Mouse (Mus musculus) MEL (cell line): ENCODE measurements at regions not wholly inside any gene's neighbourhood (a gene's known extent, or its start where the extent isn't known, plus 50 kb on each side); places are given as distances from the start of the nearest gene placed in this dataset.

Experiments
- CTCF ChIP-seq, 3 experiments: IDR thresholded peaks in 2 of 3; conservative IDR thresholded peaks in 1 of 3; 2 replicates each; pipeline ENCODE4 v1.5.1; 2011 to 2012; ENCODE audit warnings: low read length in 3 of 3, low read depth in 2 of 3, mild to moderate bottlenecking in 2 of 3, improper control_type of control experiment in 1 of 3, inconsistent platforms in 1 of 3, mixed read lengths in 1 of 3, moderate library complexity in 1 of 3; ENCODE audit not compliant: control insufficient read depth in 1 of 3, insufficient read depth in 1 of 3, poor library complexity in 1 of 3, severe bottlenecking in 1 of 3
- E2F4 ChIP-seq: IDR thresholded peaks from 2 replicates; pipeline ENCODE4 v1.6.1; 2011; ENCODE audit warnings: low read depth, low read length, improper control_type of control experiment, borderline replicate concordance
- EP300 ChIP-seq, 2 experiments: IDR thresholded peaks; 2 replicates each; pipeline ENCODE4 v1.6.1; 2011; ENCODE audit warnings: improper control_type of control experiment in 2 of 2, low read length in 2 of 2, low read depth in 1 of 2, mild to moderate bottlenecking in 1 of 2
- GATA1 ChIP-seq: IDR thresholded peaks from 2 replicates; pipeline ENCODE4 v1.6.1; 2011; ENCODE audit warnings: low read depth, low read length, improper control_type of control experiment
- MAZ ChIP-seq: IDR thresholded peaks from 2 replicates; pipeline ENCODE4 v1.6.1; 2012; ENCODE audit warnings: low read depth, mild to moderate bottlenecking, inconsistent platforms, low read length, improper control_type of control experiment
- POLR2A ChIP-seq, 2 experiments: IDR thresholded peaks; 2 replicates each; pipeline ENCODE4 v1.6.1; 2011 to 2012; ENCODE audit warnings: low read length in 2 of 2, mild to moderate bottlenecking in 2 of 2, control low read depth in 1 of 2, improper control_type of control experiment in 1 of 2, low read depth in 1 of 2, moderate library complexity in 1 of 2; ENCODE audit not compliant: control insufficient read depth in 1 of 2, insufficient read depth in 1 of 2, poor library complexity in 1 of 2
- POLR2AphosphoS2 ChIP-seq: IDR thresholded peaks from 2 replicates; pipeline ENCODE4 v1.6.1; 2011; ENCODE audit warnings: low read length, improper control_type of control experiment
- RCOR1 ChIP-seq: IDR thresholded peaks from 2 replicates; pipeline ENCODE4 v1.6.1; 2012; ENCODE audit warnings: low read depth, mild to moderate bottlenecking, inconsistent platforms, low read length, improper control_type of control experiment
- TCF12 ChIP-seq: IDR thresholded peaks from 2 replicates; pipeline ENCODE4 v1.6.1; 2014; ENCODE audit warnings: low read depth, mild to moderate bottlenecking, inconsistent platforms, low read length, improper control_type of control experiment, moderate library complexity
- UBTF ChIP-seq: IDR thresholded peaks from 2 replicates; pipeline ENCODE4 v1.6.1; 2012; ENCODE audit warnings: low read depth, mild to moderate bottlenecking, inconsistent platforms, low read length, improper control_type of control experiment, moderate library complexity, borderline replicate concordance; ENCODE audit not compliant: insufficient read depth
- USF1 ChIP-seq: IDR thresholded peaks from 2 replicates; pipeline ENCODE4 v1.6.1; 2014; ENCODE audit warnings: low read depth, mild to moderate bottlenecking, inconsistent platforms, low read length, improper control_type of control experiment, moderate library complexity
- USF2 ChIP-seq, 2 experiments: IDR thresholded peaks; 2 replicates each; pipeline ENCODE4 v1.6.1; 2011 to 2012; ENCODE audit warnings: improper control_type of control experiment in 2 of 2, low read length in 2 of 2, borderline replicate concordance in 1 of 2, inconsistent platforms in 1 of 2, low read depth in 1 of 2, mild to moderate bottlenecking in 1 of 2; ENCODE audit not compliant: insufficient read depth in 1 of 2

- no peak for TF ChIP-seq EP300 (IDR thresholded peaks at IDR 0.05; ENCODE audit: low read depth in 1 of 2, low read length in 2 of 2)
- no peak for TF ChIP-seq CTCF (IDR thresholded peaks at IDR 0.05 in 2 of 3, conservative IDR thresholded peaks at IDR 0.05 in 1 of 3; ENCODE audit: control insufficient read depth in 1 of 3, insufficient read depth in 1 of 3, low read depth in 2 of 3, low read length in 3 of 3, poor library complexity in 1 of 3, severe bottlenecking in 1 of 3)
- TF ChIP-seq USF1: no peak
- TF ChIP-seq GATA1: no peak
- no peak for TF ChIP-seq RCOR1
- TF ChIP-seq TCF12: no peak
- no peak for TF ChIP-seq E2F4
- no peak for TF ChIP-seq POLR2A (IDR thresholded peaks at IDR 0.05; ENCODE audit: control insufficient read depth in 1 of 2, insufficient read depth in 1 of 2, low read depth in 1 of 2, low read length in 2 of 2, poor library complexity in 1 of 2)
- no peak for TF ChIP-seq USF2 (IDR thresholded peaks at IDR 0.05; ENCODE audit: borderline replicate concordance in 1 of 2, insufficient read depth in 1 of 2, low read depth in 1 of 2, low read length in 2 of 2)
- no peak for TF ChIP-seq MAZ
- no peak for TF ChIP-seq POLR2AphosphoS2
- TF ChIP-seq UBTF: no peak
Observed at GRCm38 (mm10) chr3:63542638-63543408, 59.1 kb upstream of the Gm34302 start.
